Mouse (Mus musculus) gastrocnemius, adult 18-20 months (tissue): ENCODE measurements at regions not wholly inside any gene's neighbourhood (a gene's known extent, or its start where the extent isn't known, plus 50 kb on each side); places are given as distances from the start of the nearest gene placed in this dataset.

Source experiments
- DNase-seq: peaks from one replicate; pipeline ENCODE4 v3.0.0; 2021; ENCODE audit warnings: low spot score

GRCm38 (mm10) chr3:34136385-34136784 is 55.3 kb upstream of the Dnajc19 start:
- no peak for DNase-seq
